Mouse (Mus musculus): ENCODE data around the gene Dhx32. TPM values are rescaled to one million over a fixed set of nuclear protein-coding genes. Genes with fewer than 3 reads are reported as not detected.
A peak's percentile ranks its signal among the peaks of the same experiment; 100 is the strongest.
"Not testable (repeated sequence)": the region's sequence is repeated elsewhere in the genome, so short reads cannot be mapped to it uniquely, and the experiment has no call there.

The Dhx32 gene
- total RNA-seq, 2 experiments from 2014 or later, result 41.6 to 45.1 TPM

- DNase-seq (ENCODE audit: low spot score in 2 of 2), result no peak
Observed at GRCm38 (mm10) chr7:133730324-133731191, 52.0 kb downstream of the Dhx32 start.

GRCm38 (mm10) chr7:133729351-133729750, 53.2 kb downstream of the Dhx32 start:
- DNase-seq (ENCODE audit: low spot score in 2 of 2), result no peak

- DNase-seq (ENCODE audit: low spot score in 2 of 2), result no peak
Observed at GRCm38 (mm10) chr7:133727027-133727426, 55.5 kb downstream of the Dhx32 start.

GRCm38 (mm10) chr7:133725571-133725970, 57.0 kb downstream of the Dhx32 start:
- peak in 1 of 2 experiments; percentile 29 for DNase-seq (ENCODE audit: low spot score in 2 of 2)

- no peak for DNase-seq (ENCODE audit: low spot score in 2 of 2)
Observed at GRCm38 (mm10) chr7:133724844-133725243, 57.7 kb downstream of the Dhx32 start.

GRCm38 (mm10) chr7:133720616-133721015, 61.9 kb downstream of the Dhx32 start:
- no peak for DNase-seq (ENCODE audit: low spot score in 2 of 2)

GRCm38 (mm10) chr7:133718580-133718979, 63.9 kb downstream of the Dhx32 start:
- no peak for DNase-seq (ENCODE audit: low spot score in 2 of 2)

GRCm38 (mm10) chr7:133715387-133715786, 67.1 kb downstream of the Dhx32 start:
- no peak for DNase-seq (ENCODE audit: low spot score in 2 of 2)

GRCm38 (mm10) chr7:133707301-133707700, 75.2 kb downstream of the Dhx32 start:
- DNase-seq (ENCODE audit: low spot score in 2 of 2), result no peak

- DNase-seq (ENCODE audit: low spot score in 2 of 2), result no peak
Observed at GRCm38 (mm10) chr7:133703906-133704305, 78.6 kb downstream of the Dhx32 start.

- no peak for DNase-seq (ENCODE audit: low spot score in 2 of 2)
Observed at GRCm38 (mm10) chr7:133702333-133702732, 80.2 kb downstream of the Dhx32 start.

- DNase-seq (ENCODE audit: low spot score in 2 of 2), result no peak
Observed at GRCm38 (mm10) chr7:133701366-133701765, 81.2 kb downstream of the Dhx32 start.

GRCm38 (mm10) chr7:133699885-133700284, 82.6 kb downstream of the Dhx32 start:
- DNase-seq (ENCODE audit: low spot score in 2 of 2), result no peak

- DNase-seq (ENCODE audit: low spot score in 2 of 2), result no peak
Observed at GRCm38 (mm10) chr7:133698021-133698709, 84.4 kb downstream of the Dhx32 start.

GRCm38 (mm10) chr7:133685644-133686043, 96.9 kb downstream of the Dhx32 start:
- not testable (repeated sequence) for DNase-seq (ENCODE audit: low spot score in 2 of 2)

GRCm38 (mm10) chr7:133684701-133685100, 97.8 kb downstream of the Dhx32 start:
- DNase-seq (ENCODE audit: low spot score in 2 of 2), result no peak

- no peak for DNase-seq (ENCODE audit: low spot score in 2 of 2)
Observed at GRCm38 (mm10) chr7:133684110-133684509, 98.4 kb downstream of the Dhx32 start.

GRCm38 (mm10) chr7:133683626-133684025, 98.9 kb downstream of the Dhx32 start:
- no peak for DNase-seq (ENCODE audit: low spot score in 2 of 2)

GRCm38 (mm10) chr7:133679961-133680360, 102.6 kb downstream of the Dhx32 start, which contains the start of gene Mmp21:
Gene Mmp21 (minus strand): TSS chr7:133680061.
- no peak for DNase-seq (ENCODE audit: low spot score in 2 of 2)

GRCm38 (mm10) chr7:133679439-133679838, 103.1 kb downstream of the Dhx32 start:
- no peak for DNase-seq (ENCODE audit: low spot score in 2 of 2)

- DNase-seq (ENCODE audit: low spot score in 2 of 2), result no peak
Observed at GRCm38 (mm10) chr7:133678716-133679115, 103.8 kb downstream of the Dhx32 start.

GRCm38 (mm10) chr7:133676002-133676401, 106.5 kb downstream of the Dhx32 start:
- DNase-seq (ENCODE audit: low spot score in 2 of 2), result no peak
